ENCODE assay signal across 19 mouse cellular contexts in genomic region chr16:14308245-14309073, GRCm38 (mm10). TPM values are rescaled to one million over a fixed set of nuclear protein-coding genes. Genes with fewer than 3 reads are reported as not detected.
DNase-seq lines count a peak whose midpoint lies in the region; ATAC-seq and TF ChIP-seq lines count a peak whose summit lies in the region.
"Had no signal": no experiment of that assay in that cellular context is flagged by ENCODE, and none has a peak within 500 bp of the region (broad histone marks: within the 10 kb centered on the region; RNA-seq: fewer than 3 reads in every experiment).

No protein-coding gene starts in this region.

- peak; percentile 61 to 80 for TF ChIP-seq EP300 in MEL (IDR thresholded peaks at IDR 0.05; ENCODE audit: low read depth in 1 of 2, low read length in 2 of 2)

- H3K4me3 ChIP-seq in MEL (ENCODE audit: control insufficient read depth in 1 of 2, insufficient read depth in 1 of 2, low read depth in 2 of 2, low read length in 2 of 2): no peak overlapping the region
- peak overlapping the region; percentile 36 for H3K4me3 ChIP-seq in erythroblast, embryonic 14.5 days (replicated peaks)
- peak overlapping the region; percentile 11 for H3K4me3 ChIP-seq in liver, embryonic 15.5 days (replicated peaks)
- H3K4me3 ChIP-seq in limb, embryonic 10.5 days: no peak overlapping the region
- H3K4me3 ChIP-seq: embryonic facial prominence, embryonic 15.5 days; midbrain, embryonic 10.5 days; myocyte had no signal

- TF ChIP-seq CTCF in MEL (IDR thresholded peaks at IDR 0.05 in 2 of 3, conservative IDR thresholded peaks at IDR 0.05 in 1 of 3; ENCODE audit: control insufficient read depth in 1 of 3, insufficient read depth in 1 of 3, low read depth in 2 of 3, low read length in 3 of 3, poor library complexity in 1 of 3, severe bottlenecking in 1 of 3): no peak

- peak; percentile 93 for ATAC-seq in liver, embryonic 15.5 days (ENCODE audit: insufficient read depth)
- no peak for ATAC-seq in frontal cortex, adult (ENCODE audit: low TSS enrichment)
- ATAC-seq: forebrain, postnatal 0 days had no signal

- peak overlapping the region; percentile 7; the same call in 1 of the 2 replicates for H3K9ac ChIP-seq in MEL (ENCODE audit: control insufficient read depth, low read depth, low read length, poor library complexity, severe bottlenecking)
- peak overlapping the region; percentile 39 for H3K9ac ChIP-seq in liver, embryonic 15.5 days
- H3K9ac ChIP-seq: embryonic facial prominence, embryonic 15.5 days; forebrain, postnatal 0 days; lung, embryonic 14.5 days had no signal

- peak overlapping the region; percentile 65 for H3K4me2 ChIP-seq in liver, embryonic 15.5 days
- H3K4me2 ChIP-seq: embryonic facial prominence, embryonic 15.5 days; lung, embryonic 14.5 days had no signal

- no peak for TF ChIP-seq RAD21 in MEL (IDR thresholded peaks at IDR 0.05; ENCODE audit: low read depth, low read length)

- peak overlapping the region; percentile 75 for H3K27ac ChIP-seq in MEL (ENCODE audit: control insufficient read depth, low read depth, low read length)
- peak overlapping the region; percentile 93 for H3K27ac ChIP-seq in liver, embryonic 15.5 days (replicated peaks)
- H3K27ac ChIP-seq in limb, embryonic 10.5 days: no peak overlapping the region
- H3K27ac ChIP-seq: embryonic facial prominence, embryonic 15.5 days; midbrain, embryonic 10.5 days had no signal

- H3K79me2 ChIP-seq in MEL (ENCODE audit: control insufficient read depth, insufficient read depth, low read length, poor library complexity): peaks cover 1% of the 10 kb centered on the region; the same call in 1 of the 2 replicates

- H3K36me3 ChIP-seq in MEL (ENCODE audit: control insufficient read depth in 1 of 2, insufficient read depth in 2 of 2, low read length in 2 of 2): peaks cover 1 to 48% of the 10 kb centered on the region in 2 experiments; a peak in 3 of 4 replicates
- peaks cover 90% of the 10 kb centered on the region for H3K36me3 ChIP-seq in erythroblast, embryonic 14.5 days (ENCODE audit: control insufficient read depth)
- peaks cover 51% of the 10 kb centered on the region for H3K36me3 ChIP-seq in liver, embryonic 15.5 days (replicated peaks)
- peaks cover 91% of the 10 kb centered on the region for H3K36me3 ChIP-seq in limb, embryonic 10.5 days

- no peaks in the 10 kb centered on the region for H3K9me3 ChIP-seq in MEL (replicated peaks; ENCODE audit: insufficient read depth, low read length)
- H3K9me3 ChIP-seq in erythroblast, embryonic 14.5 days (ENCODE audit: control insufficient read depth, low read length): no peaks in the 10 kb centered on the region
- H3K9me3 ChIP-seq in liver, embryonic 15.5 days (replicated peaks): no peaks in the 10 kb centered on the region
- no peaks in the 10 kb centered on the region for H3K9me3 ChIP-seq in limb, embryonic 10.5 days (replicated peaks)
- H3K9me3 ChIP-seq: embryonic facial prominence, embryonic 15.5 days; midbrain, embryonic 10.5 days had no signal

- TF ChIP-seq POLR2A in MEL (IDR thresholded peaks at IDR 0.05; ENCODE audit: control insufficient read depth in 1 of 2, insufficient read depth in 1 of 2, low read depth in 1 of 2, low read length in 2 of 2, poor library complexity in 1 of 2): no peak

- DNase-seq in heart, adult 11 months: peak; percentile 82
- no peak for DNase-seq in heart, adult 8-10 months (ENCODE audit: low spot score)
- peak; percentile 73 for DNase-seq in MEL (ENCODE audit: low read depth, low spot score)
- DNase-seq in urinary bladder, adult 2 months (ENCODE audit: low spot score): no peak
- DNase-seq in limb, embryonic 10.5 days (ENCODE audit: low spot score): no peak
- DNase-seq: cerebellum, postnatal 36 days; forebrain, postnatal 0 days; gastrocnemius, postnatal 36 days; kidney, adult 11 months; lung, embryonic 14.5 days; right cerebral cortex, postnatal 25 days; thymus, adult 2 months had no signal

- no peaks in the 10 kb centered on the region for H3K27me3 ChIP-seq in MEL (ENCODE audit: control insufficient read depth in 1 of 2, insufficient read depth in 2 of 2, low read length in 2 of 2)
- no peaks in the 10 kb centered on the region for H3K27me3 ChIP-seq in erythroblast, embryonic 14.5 days (ENCODE audit: control insufficient read depth)
- H3K27me3 ChIP-seq in liver, embryonic 15.5 days: no peaks in the 10 kb centered on the region
- H3K27me3 ChIP-seq in limb, embryonic 10.5 days (ENCODE audit: low read depth, poor library complexity, severe bottlenecking): no peaks in the 10 kb centered on the region
- H3K27me3 ChIP-seq: embryonic facial prominence, embryonic 15.5 days had no signal

- peaks cover 13 to 39% of the 10 kb centered on the region in 2 experiments for H3K4me1 ChIP-seq in MEL (ENCODE audit: control insufficient read depth in 1 of 2, insufficient read depth in 2 of 2, low read length in 2 of 2)
- peaks cover 51% of the 10 kb centered on the region for H3K4me1 ChIP-seq in erythroblast, embryonic 14.5 days (ENCODE audit: control insufficient read depth)
- peaks cover 48% of the 10 kb centered on the region for H3K4me1 ChIP-seq in liver, embryonic 15.5 days (replicated peaks)
- no peaks in the 10 kb centered on the region for H3K4me1 ChIP-seq in limb, embryonic 10.5 days
- H3K4me1 ChIP-seq: embryonic facial prominence, embryonic 15.5 days had no signal

- 30% methylated on average over 6 of the region's 6 CpGs for WGBS in liver, embryonic 15.5 days (ENCODE audit: insufficient replicate concordance)
- WGBS in limb, embryonic 10.5 days: 89% methylated on average over 6 of the region's 6 CpGs

TF ChIP-seq in MEL, 35 proteins besides CTCF, POLR2A, EP300 and RAD21:
- TF ChIP-seq CHD2 (IDR thresholded peaks at IDR 0.05; ENCODE audit: low read length) (no peak), MAX (IDR thresholded peaks at IDR 0.05; ENCODE audit: low read length) (no peak), ZKSCAN1 (IDR thresholded peaks at IDR 0.05; ENCODE audit: low read depth, low read length) (no peak), E2F4 (IDR thresholded peaks at IDR 0.05; ENCODE audit: borderline replicate concordance, low read depth, low read length) (no peak), ETS1 (IDR thresholded peaks at IDR 0.05; ENCODE audit: low read depth, low read length) (peak; percentile 77), NRF1 (IDR thresholded peaks at IDR 0.05; ENCODE audit: insufficient read depth, low read depth, low read length, poor library complexity, severe bottlenecking) (no peak), RCOR1 (IDR thresholded peaks at IDR 0.05; ENCODE audit: low read depth, low read length) (peak; percentile 10; the same call in 1 of the 2 replicates), GATA1 (IDR thresholded peaks at IDR 0.05; ENCODE audit: low read depth, low read length) (peak; percentile 87), TCF12 (IDR thresholded peaks at IDR 0.05; ENCODE audit: low read depth, low read length) (peak; percentile 85), MXI1 (IDR thresholded peaks at IDR 0.05; ENCODE audit: low read depth, low read length) (peak; percentile 45; the same call in 1 of the 2 replicates), ZMIZ1 (IDR thresholded peaks at IDR 0.05; ENCODE audit: low read depth, low read length) (no peak), USF1 (IDR thresholded peaks at IDR 0.05; ENCODE audit: low read depth, low read length) (no peak), TAL1 (IDR thresholded peaks at IDR 0.05; ENCODE audit: low read length) (peak; percentile 89), POLR2AphosphoS5 (IDR thresholded peaks at IDR 0.05; ENCODE audit: borderline replicate concordance, low read depth, low read length) (no peak), SIN3A (IDR thresholded peaks at IDR 0.05; ENCODE audit: low read length) (peak; percentile 34; the same call in 1 of the 2 replicates)

RNA-seq across cellular contexts. Expression of gene Fopnl, which starts 8.7 kb away (rescaled TPM):
- total RNA-seq in heart, adult 8-10 months (2022): 10 to 100 TPM; 61.1 to 70.9 (median 64.9) TPM
- total RNA-seq in MEL (2012; rRNA removed): 40.3 and 44.8 TPM in 2 replicates
- polyA plus RNA-seq in MEL (2012; ENCODE audit: insufficient read depth in 1 of 2, insufficient read length in 2 of 2, low read depth in 1 of 2, low replicate concordance in 2 of 2, missing spikeins in 1 of 2): 10 to 100 TPM in 1 of 2 experiments, not detected in 1; 46.9 TPM
- 0.60 and 1.2 TPM in 2 replicates for polyA plus RNA-seq in erythroblast, embryonic 14.5 days (2012)
- polyA plus RNA-seq in liver, embryonic 15.5 days (2015; fragmentation: Nextera tagmentation; extraction: Ambion mirVana): 58.9 and 62.8 TPM in 2 replicates
- 51.7 and 59.6 TPM in 2 replicates for polyA plus RNA-seq in urinary bladder, adult 2 months (2012; rRNA removed)
- polyA plus RNA-seq in limb, embryonic 10.5 days (2016; fragmentation: Nextera tagmentation; extraction: Ambion mirVana): 138 and 166 TPM in 2 replicates

RNA-seq across cellular contexts. Expression of gene Myh11, which starts 17.3 kb away (rescaled TPM):
- total RNA-seq in heart, adult 8-10 months (2022): 10 to 100 TPM; 17.3 to 28.2 (median 21.5) TPM
- total RNA-seq in MEL (2012; rRNA removed): 0.03 TPM in 1 of 2 replicates, not detected in the other
- under 1 TPM in 1 of 2 experiments, not detected in 1; 0.01 TPM for polyA plus RNA-seq in MEL (2012; ENCODE audit: insufficient read depth in 1 of 2, insufficient read length in 2 of 2, low read depth in 1 of 2, low replicate concordance in 2 of 2, missing spikeins in 1 of 2)
- 0.01 TPM in 1 of 2 replicates, not detected in the other for polyA plus RNA-seq in erythroblast, embryonic 14.5 days (2012)
- 0.68 and 0.93 TPM in 2 replicates for polyA plus RNA-seq in liver, embryonic 15.5 days (2015; fragmentation: Nextera tagmentation; extraction: Ambion mirVana)
- polyA plus RNA-seq in urinary bladder, adult 2 months (2012; rRNA removed): 1,679 and 3,228 TPM in 2 replicates
- polyA plus RNA-seq in limb, embryonic 10.5 days (2016; fragmentation: Nextera tagmentation; extraction: Ambion mirVana): 0.03 and 0.09 TPM in 2 replicates
- total RNA-seq: hematopoietic stem cell, adult 5-6 weeks had no signal

RNA-seq across cellular contexts. Expression of gene Abcc1, which starts 52.9 kb away (rescaled TPM):
- 10 to 100 TPM; 15.7 to 25.5 (median 21.1) TPM for total RNA-seq in heart, adult 8-10 months (2022)
- 30.9 and 31.5 TPM in 2 replicates for total RNA-seq in MEL (2012; rRNA removed)
- polyA plus RNA-seq in MEL (2012; ENCODE audit: insufficient read depth in 1 of 2, insufficient read length in 2 of 2, low read depth in 1 of 2, low replicate concordance in 2 of 2, missing spikeins in 1 of 2): 10 to 100 TPM; 34.2 to 39.8 TPM
- 0.04 and 0.06 TPM in 2 replicates for polyA plus RNA-seq in erythroblast, embryonic 14.5 days (2012)
- 2.2 and 2.3 TPM in 2 replicates for polyA plus RNA-seq in liver, embryonic 15.5 days (2015; fragmentation: Nextera tagmentation; extraction: Ambion mirVana)
- 27.5 and 27.7 TPM in 2 replicates for polyA plus RNA-seq in urinary bladder, adult 2 months (2012; rRNA removed)
- 10.9 and 12.3 TPM in 2 replicates for polyA plus RNA-seq in limb, embryonic 10.5 days (2016; fragmentation: Nextera tagmentation; extraction: Ambion mirVana)

Comparison
In these comparisons a context has a peak if more than half of its experiments do, and no peak if none do; other contexts are left out.
1. DNase-seq: peak in heart, adult 11 months (single experiment) and MEL (single experiment); none in heart, adult 8-10 months (single experiment), urinary bladder, adult 2 months (single experiment) and limb, embryonic 10.5 days (single experiment).
2. H3K4me3 ChIP-seq: peak in erythroblast, embryonic 14.5 days (single experiment) and liver, embryonic 15.5 days (single experiment); none in MEL (0 of 2) and limb, embryonic 10.5 days (single experiment).
3. RNA of gene Myh11, which starts 17.3 kb away (polyA plus RNA-seq): 1,679 to 3,228 TPM in urinary bladder, adult 2 months; 0.68 to 0.93 TPM in liver, embryonic 15.5 days, 0.03 to 0.09 TPM in limb, embryonic 10.5 days, 0.01 TPM in MEL and 0.01 TPM in erythroblast, embryonic 14.5 days; every median in the first group is over 100 times any median in the second.